Mouse (Mus musculus): ENCODE results near the gene Nrd1.

The Nrd1 gene

DNA sequence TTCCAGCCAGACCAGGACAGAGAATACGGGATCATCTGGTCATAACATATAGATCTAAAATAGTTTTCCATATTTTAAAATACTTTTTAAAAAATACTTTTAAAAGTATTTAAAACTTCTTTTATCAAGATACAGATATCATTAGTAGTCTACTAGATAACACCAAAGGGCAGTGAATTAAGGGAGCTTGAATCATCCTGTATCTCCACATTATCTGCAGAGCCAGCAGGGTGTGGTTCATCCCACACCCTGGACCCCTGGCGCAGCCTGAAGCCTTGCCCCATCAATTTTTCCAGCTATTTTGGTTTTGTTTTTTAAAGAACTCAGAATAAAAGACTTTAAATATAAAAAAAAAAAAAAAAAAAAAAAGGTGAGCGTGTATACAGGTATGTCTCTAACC lies 98.4 kb downstream of the Nrd1 start:
- DNase-seq (ENCODE audit: low spot score) = no peak

DNA sequence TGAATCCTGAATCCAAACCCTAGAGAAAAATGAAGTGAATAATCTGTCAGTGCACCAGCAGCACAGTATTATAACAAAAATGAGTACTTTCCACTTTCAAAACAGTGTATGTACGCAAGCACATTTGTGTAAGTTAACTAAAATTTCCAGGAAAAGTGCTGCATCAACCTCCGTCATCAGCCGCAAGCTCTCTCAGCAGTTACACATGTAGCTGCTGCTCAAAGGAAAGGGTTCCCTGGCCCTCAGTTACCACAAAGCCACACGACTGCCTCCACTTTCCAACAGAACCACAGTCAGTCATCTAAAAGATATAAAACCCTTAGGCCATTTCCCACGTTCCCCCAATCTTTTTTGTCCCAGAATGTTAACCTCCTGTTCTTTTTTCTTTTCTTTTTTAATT lies 102.1 kb downstream of the Nrd1 start:
- no peak for DNase-seq (ENCODE audit: low spot score)

DNA sequence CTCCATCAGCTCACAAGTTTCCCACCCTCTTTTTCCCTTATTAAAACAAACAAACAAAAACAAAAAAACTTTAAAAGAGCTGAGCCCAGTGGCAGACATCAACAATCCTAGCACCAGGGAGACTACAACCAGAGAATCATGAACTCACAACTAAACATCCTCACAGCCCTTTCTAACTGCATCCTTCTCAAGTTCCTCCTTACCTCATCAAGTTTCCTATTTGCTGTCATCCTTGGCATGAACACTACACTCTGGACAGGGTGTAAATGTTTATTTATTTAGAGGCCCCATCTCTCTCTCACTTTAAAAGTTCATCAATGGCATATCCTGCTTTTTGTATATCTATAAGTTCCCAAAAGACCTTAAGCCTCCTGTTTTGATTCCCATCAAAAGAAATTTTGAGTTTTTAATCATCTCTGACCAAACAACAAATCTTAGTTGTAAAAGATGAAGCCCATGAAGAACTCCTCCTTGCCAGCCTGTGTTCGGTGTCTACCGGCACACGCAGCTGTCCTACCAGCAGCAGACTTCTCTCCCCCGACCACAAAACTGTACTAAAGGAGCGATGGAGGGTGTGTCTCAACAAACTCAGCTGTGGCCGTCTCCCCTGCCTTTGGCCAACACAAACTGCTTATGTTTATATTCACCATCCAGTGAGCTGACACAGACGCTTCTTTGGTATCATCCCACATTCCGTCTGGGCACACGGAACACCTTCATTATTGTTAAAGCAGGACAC lies 102.9 kb downstream of the Nrd1 start:
- DNase-seq (ENCODE audit: low spot score) = no peak

DNA sequence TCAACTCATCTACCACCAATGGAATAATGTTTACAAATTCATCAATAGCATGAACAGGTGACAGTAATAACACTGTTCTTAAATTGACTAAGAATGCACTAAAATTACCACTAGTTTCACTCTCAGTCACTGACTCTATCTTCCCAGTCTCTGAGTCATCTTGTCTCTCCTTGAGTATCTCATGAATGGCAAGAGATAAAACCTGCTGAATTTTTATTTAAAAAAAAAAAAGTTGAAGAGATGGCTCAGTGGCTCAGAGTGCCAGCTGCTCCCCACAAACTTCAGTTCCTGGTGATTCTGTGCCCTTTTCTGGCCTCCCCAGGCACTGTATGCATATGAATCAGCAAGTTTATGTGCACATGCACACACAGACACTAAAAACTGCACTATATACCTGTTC lies 104.8 kb downstream of the Nrd1 start:
- DNase-seq (ENCODE audit: low spot score) = no peak

DNA sequence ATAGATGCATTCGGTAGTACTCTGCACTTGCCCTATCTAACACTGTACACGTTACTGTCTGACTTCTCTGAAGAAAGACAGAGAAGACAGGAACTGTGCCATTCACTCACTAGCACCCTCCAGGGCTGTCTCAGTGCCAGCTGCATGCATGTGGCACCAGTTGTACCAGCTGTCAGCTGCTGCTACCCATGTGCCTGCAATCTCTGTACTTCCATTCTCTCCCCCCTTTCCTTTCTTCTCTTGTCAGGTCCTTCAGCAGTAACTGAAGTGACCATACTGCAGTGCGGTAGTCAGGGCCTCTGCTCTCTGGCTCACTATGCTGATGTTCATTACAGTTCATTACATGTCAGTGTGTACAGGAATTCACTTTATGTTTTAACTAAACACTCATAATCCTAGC lies 105.6 kb downstream of the Nrd1 start:
- DNase-seq (ENCODE audit: low spot score) = no peak

DNA sequence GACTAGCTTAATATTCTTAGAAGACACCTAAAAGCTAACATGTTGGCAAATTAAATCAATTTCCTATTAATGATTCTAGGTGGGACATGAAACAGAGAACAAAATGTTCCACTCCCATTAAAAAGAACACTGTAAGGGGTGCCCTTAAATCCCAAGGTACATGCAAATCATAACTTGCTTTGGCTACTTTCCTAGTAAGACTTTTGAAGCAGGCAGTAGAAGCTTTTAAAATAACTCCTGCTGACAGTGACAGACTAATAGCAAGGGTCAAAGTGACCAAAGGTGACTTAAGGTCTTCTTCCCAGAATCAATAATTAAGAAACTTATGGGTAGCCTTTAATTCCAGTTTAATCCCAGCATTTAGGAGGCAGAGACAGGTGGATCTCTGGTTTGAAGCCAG lies 106.1 kb downstream of the Nrd1 start:
- DNase-seq (ENCODE audit: low spot score) = no peak

DNA sequence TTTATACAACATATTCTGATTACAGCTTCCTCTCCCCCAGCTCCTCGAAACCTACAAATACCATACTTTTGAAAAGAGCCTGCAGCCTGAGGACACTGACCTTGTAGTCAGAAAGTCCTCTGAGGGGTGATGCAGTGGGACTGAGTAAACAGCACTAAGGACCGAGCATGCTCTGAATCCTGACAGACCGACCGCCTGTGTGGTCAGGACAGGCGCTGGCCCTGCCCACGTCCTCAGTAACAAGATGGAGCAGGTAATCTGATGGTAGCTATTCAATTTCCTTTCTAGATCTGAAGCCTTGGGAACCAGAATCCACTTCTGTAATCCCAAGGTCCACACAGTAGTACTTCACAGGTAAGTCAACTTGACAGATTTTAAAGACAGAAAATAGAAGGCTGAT lies 108.6 kb downstream of the Nrd1 start:
- no peak for DNase-seq (ENCODE audit: low spot score)

DNA sequence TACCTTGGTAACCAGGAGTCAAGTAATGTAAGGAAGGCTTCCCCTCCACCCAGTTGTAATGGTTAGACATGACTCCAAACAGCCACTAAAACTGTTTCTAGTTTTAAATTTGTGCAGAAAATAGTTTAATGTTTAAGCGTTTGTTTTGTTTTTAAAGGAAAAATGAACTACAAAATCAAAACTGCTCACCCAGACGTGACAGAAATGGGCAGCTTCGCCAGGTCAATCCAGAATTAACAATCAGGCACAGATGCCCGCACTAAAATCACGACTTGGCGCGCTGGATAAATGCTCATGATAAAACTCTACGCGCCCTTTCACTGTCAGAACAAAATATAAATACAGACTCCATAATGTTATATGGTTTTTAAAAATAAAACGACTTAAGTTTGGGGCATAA lies 109.2 kb downstream of the Nrd1 start:
- no peak for DNase-seq (ENCODE audit: low spot score)

DNA sequence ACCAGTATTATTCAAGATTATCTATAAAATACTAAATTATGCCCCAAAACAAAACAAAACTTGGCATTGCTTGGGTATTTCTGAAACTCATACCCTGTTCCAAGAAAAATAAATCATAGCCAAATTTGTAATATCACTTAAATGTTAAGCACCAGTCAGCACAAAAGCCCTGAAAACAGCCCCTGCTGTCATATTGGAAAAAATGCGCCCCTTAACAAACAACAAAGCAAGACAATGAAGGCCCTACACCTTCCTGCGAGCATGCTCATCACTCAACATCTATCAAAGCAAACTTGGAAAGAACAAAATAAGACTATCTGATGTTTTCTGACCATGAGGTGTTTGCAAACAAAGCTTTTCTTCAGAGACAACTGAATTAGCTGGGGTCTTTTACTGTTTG lies 110.5 kb downstream of the Nrd1 start:
- DNase-seq (ENCODE audit: low spot score) = no peak
